Mouse (Mus musculus) limb, embryonic 11.5 days (tissue): Measurements from ENCODE around the gene Casp3. TPM values are rescaled to one million over a fixed set of nuclear protein-coding genes. Genes with fewer than 3 reads are reported as not detected.

ENCODE experiments used
- ATAC-seq: fragments of 200-750 bp; cut with Nextera tagmentation; 2 replicates; pipeline ENCODE4 v1.8.0; 2017; ENCODE audit warnings: low read depth; ENCODE audit not compliant: insufficient number of reproducible peaks, low FRiP score, low TSS enrichment
- DNase-seq: peaks from one replicate; pipeline ENCODE4 v3.0.0-alpha.2; 2015; ENCODE audit warnings: low spot score
- H3K27ac ChIP-seq: fragments of 300-500 bp; sonication (generic); replicated peaks from 2 replicates; pipeline ENCODE4 v1.5.1; 2014; ENCODE audit warnings: low read depth, mild to moderate bottlenecking, low read length
- H3K27me3 ChIP-seq: fragments of 300-500 bp; sonication (generic); 2 replicates; pipeline ENCODE4 v1.6.1; 2014; ENCODE audit warnings: mild to moderate bottlenecking, low read length, mixed read lengths; ENCODE audit not compliant: control insufficient read depth, insufficient read depth
- H3K36me3 ChIP-seq: fragments of 300-500 bp; sonication (generic); 2 replicates; pipeline ENCODE4 v1.6.1; 2014; ENCODE audit warnings: mild to moderate bottlenecking, low read length, moderate library complexity, mixed read lengths; ENCODE audit not compliant: control insufficient read depth, insufficient read depth
- H3K4me1 ChIP-seq: fragments of 300-500 bp; sonication (generic); 2 replicates; pipeline ENCODE4 v1.6.1; 2014; ENCODE audit warnings: low read length, mixed read lengths; ENCODE audit not compliant: control insufficient read depth, insufficient read depth
- H3K4me2 ChIP-seq: fragments of 300-500 bp; sonication (generic); 2 replicates; pipeline ENCODE4 v1.6.1; 2014; ENCODE audit warnings: low read depth, mild to moderate bottlenecking, moderate library complexity; ENCODE audit not compliant: severe bottlenecking
- H3K4me3 ChIP-seq: fragments of 300-500 bp; sonication (generic); 2 replicates; pipeline ENCODE4 v1.5.1; 2014; ENCODE audit warnings: low read depth, low read length
- H3K9ac ChIP-seq: fragments of 300-500 bp; sonication (generic); 2 replicates; pipeline ENCODE4 v1.6.1; 2014; ENCODE audit warnings: mild to moderate bottlenecking, low read length
- H3K9me3 ChIP-seq: fragments of 300-500 bp; sonication (generic); 2 replicates; pipeline ENCODE4 v1.6.1; 2016; ENCODE audit warnings: low read length; ENCODE audit not compliant: control insufficient read depth
- WGBS: fragments of 180-500 bp; shearing (Covaris S2); extraction: QIAGEN DNeasy Blood & Tissue Kit; methylation state at CpG from one replicate; pipeline ENCODE4 v1.1.7; 2014; 5-methylcytosine and 5-hydroxymethylcytosine counted together
- polyA plus RNA-seq: library from polyadenylated mRNA; unstranded; fragments of >200 nt; fragmentation: Nextera tagmentation; extraction: Ambion mirVana; gene quantifications from 2 replicates; pipeline ENCODE4 v1.2.1, GENCODE M21; 2014

Gene Casp3
- polyA plus RNA-seq, 1 experiment from 2014 or later = 142 TPM

GRCm38 (mm10) chr8:46671496-46671895 lies 54.4 kb downstream of the Casp3 start:
- Histone ChIP-seq H3K27me3 (no peaks in the 10 kb centered on the region), H3K9me3 (no peaks in the 10 kb centered on the region), H3K9ac (no peak overlapping the region), H3K4me1 (no peaks in the 10 kb centered on the region), H3K36me3 (no peaks in the 10 kb centered on the region), H3K27ac (no peak overlapping the region), H3K4me3 (no peak overlapping the region), H3K4me2 (no peak overlapping the region)
- DNase-seq (peak; percentile 72), ATAC-seq (no peak)
- WGBS = 0% methylated on average over 2 of the region's 2 CpGs

GRCm38 (mm10) chr8:46680671-46681365 lies 63.7 kb downstream of the Casp3 start:
- Histone ChIP-seq H3K27me3 (no peaks in the 10 kb centered on the region), H3K27ac (no peak overlapping the region), H3K4me2 (no peak overlapping the region), H3K4me1 (no peaks in the 10 kb centered on the region), H3K9ac (no peak overlapping the region), H3K4me3 (no peak overlapping the region), H3K9me3 (no peaks in the 10 kb centered on the region), H3K36me3 (no peaks in the 10 kb centered on the region)
- WGBS = 70% methylated on average over 5 of the region's 5 CpGs
- no peak for DNase-seq
- no peak for ATAC-seq

- DNase-seq (peak; percentile 92), ATAC-seq (peak; percentile 99)
- peak overlapping the region; percentile 40 for H3K4me2 ChIP-seq
- peak overlapping the region; percentile 81 for H3K9ac ChIP-seq
- H3K9me3 ChIP-seq = no peaks in the 10 kb centered on the region
- no peaks in the 10 kb centered on the region for H3K36me3 ChIP-seq
- H3K27me3 ChIP-seq = no peaks in the 10 kb centered on the region
- under 1% methylated on average over 19 of the region's 19 CpGs for WGBS
- no peaks in the 10 kb centered on the region for H3K4me1 ChIP-seq
- peak overlapping the region; percentile 86 for H3K27ac ChIP-seq
- peak overlapping the region; percentile 49 for H3K4me3 ChIP-seq
Observed at GRCm38 (mm10) chr8:46686664-46687336, 69.7 kb downstream of the Casp3 start.

Other genes with a start within 250 kb of the Casp3 start
- 6.9 and 7.0 TPM in 2 replicates for gene Acsl1, start 146.3 kb upstream of the Casp3 start, polyA plus RNA-seq
- gene Cenpu, start 65.3 kb upstream of the Casp3 start, polyA plus RNA-seq = 27.9 and 28.5 TPM in 2 replicates
- gene Primpol, start 79 bp upstream of the Casp3 start, polyA plus RNA-seq = 10.8 and 11.0 TPM in 2 replicates
- 13.7 and 15.3 TPM in 2 replicates for gene Irf2, start 122.4 kb downstream of the Casp3 start, polyA plus RNA-seq